8 mouse cellular contexts compared by ENCODE assay signal in the genomic region with DNA sequence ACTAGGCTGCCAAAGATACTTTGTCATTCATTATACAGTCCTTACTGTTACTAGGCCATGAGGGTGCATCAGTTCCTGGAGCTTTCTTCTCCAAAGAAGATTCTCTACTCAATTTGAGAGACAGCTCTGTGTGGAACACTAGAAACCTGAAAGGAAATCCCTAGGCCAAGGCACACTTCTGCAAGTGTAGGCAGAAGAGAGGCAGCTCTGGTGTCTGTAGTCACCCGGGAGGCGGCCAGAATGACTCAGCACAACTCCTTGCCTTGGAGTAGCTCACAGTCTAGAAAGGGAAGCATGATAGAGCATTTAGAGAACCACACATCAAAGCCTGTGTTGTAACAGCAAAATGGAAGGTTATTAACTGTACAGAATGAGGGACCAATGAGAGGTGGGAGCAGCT.
DNase-seq lines count a peak whose midpoint lies in the region; ATAC-seq lines count a peak whose summit lies in the region.

No protein-coding gene starts in this region.

- H3K4me3 ChIP-seq in neural tube, embryonic 15.5 days (replicated peaks), result no peak overlapping the region

- H3K4me2 ChIP-seq in neural tube, embryonic 15.5 days, result no peak overlapping the region

- no peak for ATAC-seq in neural tube, embryonic 15.5 days (ENCODE audit: low FRiP score)
- no peak for ATAC-seq in cerebellum, adult (ENCODE audit: insufficient number of reproducible peaks, low FRiP score, low TSS enrichment)

- no peaks in the 10 kb centered on the region for H3K9me3 ChIP-seq in neural tube, embryonic 15.5 days (replicated peaks)

- no peak for DNase-seq in neural tube, embryonic 10.5 days (ENCODE audit: extremely low spot score, low spot score)
- peak; percentile 77 to 83 for DNase-seq in adrenal gland, postnatal 36 days
- DNase-seq in heart, postnatal 4 days, result peak; percentile 25
- peak; percentile 54 for DNase-seq in lung, postnatal 10 days
- DNase-seq in cerebellum, adult 9-11 months, result no peak
- DNase-seq in urinary bladder, postnatal 4 days (ENCODE audit: low spot score in 2 of 2), result no peak

- H3K4me1 ChIP-seq in neural tube, embryonic 15.5 days, result peaks cover 9% of the 10 kb centered on the region

- WGBS in neural tube, embryonic 15.5 days, result 70% methylated on average over 2 of the region's 2 CpGs

- no peaks in the 10 kb centered on the region for H3K27me3 ChIP-seq in neural tube, embryonic 15.5 days (replicated peaks)

- no peak overlapping the region for H3K9ac ChIP-seq in neural tube, embryonic 15.5 days (replicated peaks)

- no peaks in the 10 kb centered on the region for H3K36me3 ChIP-seq in neural tube, embryonic 15.5 days

- H3K27ac ChIP-seq in neural tube, embryonic 15.5 days (replicated peaks), result peak overlapping the region; percentile 20; the same call in 1 of the 2 replicates

Comparison
In these comparisons a context has a peak if more than half of its experiments do, and no peak if none do; other contexts are left out.
1. DNase-seq: peak in adrenal gland, postnatal 36 days (2 of 2), heart, postnatal 4 days (single experiment) and lung, postnatal 10 days (single experiment); none in neural tube, embryonic 10.5 days (single experiment), cerebellum, adult 9-11 months (single experiment) and urinary bladder, postnatal 4 days (0 of 2).